Mouse (Mus musculus): ENCODE measurements around the gene Slc2a1.

DNA sequence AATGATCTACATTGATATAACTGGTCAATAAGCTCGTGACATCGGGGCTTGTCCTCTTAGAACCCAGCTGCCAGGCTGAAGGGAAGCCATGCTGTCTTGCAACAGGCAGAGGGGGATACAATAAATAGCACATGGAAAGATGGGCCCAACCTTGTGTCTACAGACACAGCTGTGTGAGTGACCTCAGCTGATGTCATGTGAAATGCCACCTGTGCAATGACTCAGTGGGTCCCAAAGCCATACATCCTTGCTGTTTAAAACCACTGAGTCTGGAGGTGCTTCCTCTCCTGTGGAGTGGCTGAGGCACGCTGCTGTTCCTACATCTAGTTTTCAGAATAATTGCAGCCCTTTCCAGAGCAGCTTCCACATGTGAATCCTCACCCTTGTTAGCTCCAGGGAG lies 7.1 kb upstream of the Slc2a1 start:
- TF ChIP-seq CTCF (IDR thresholded peaks at IDR 0.05; ENCODE audit: control insufficient read depth, insufficient read depth, low read length) (no peak), POLR2A (IDR thresholded peaks at IDR 0.05; ENCODE audit: borderline replicate concordance, control insufficient read depth, low read depth, low read length) (no peak)
